Mouse (Mus musculus) CH12.LX (cell line): Measurements from ENCODE around the gene Lrrc4b. TPM values are rescaled to one million over a fixed set of nuclear protein-coding genes. Genes with fewer than 3 reads are reported as not detected.

ENCODE experiments used
- DNase-seq: peaks from one replicate; pipeline ENCODE4 v3.0.0-alpha.2; 2013; ENCODE audit errors: extremely low read depth
- H3K27ac ChIP-seq: 2 replicates; pipeline ENCODE4 v1.5.1; 2012; ENCODE audit warnings: low read depth, mild to moderate bottlenecking, control low read depth, moderate library complexity; ENCODE audit not compliant: insufficient read depth
- H3K27me3 ChIP-seq: replicated peaks from 2 replicates; pipeline ENCODE3; 2012; ENCODE audit warnings: inconsistent platforms
- H3K36me3 ChIP-seq, 2 experiments: replicated peaks in 1 of 2; 2 replicates each; pipeline versions ENCODE3 to v1.6.1; 2012; ENCODE audit warnings: inconsistent platforms in 1 of 2, low read length in 1 of 2, mild to moderate bottlenecking in 1 of 2, mixed read lengths in 1 of 2, moderate library complexity in 1 of 2; ENCODE audit not compliant: control insufficient read depth in 1 of 2, insufficient read depth in 1 of 2
- H3K4me1 ChIP-seq, 2 experiments: 2 replicates each; pipeline ENCODE4 v1.6.1; 2012; ENCODE audit warnings: inconsistent platforms in 1 of 2, moderate library complexity in 1 of 2; ENCODE audit not compliant: insufficient read depth in 2 of 2, control insufficient read depth in 1 of 2
- H3K4me2 ChIP-seq: 2 replicates; pipeline ENCODE4 v1.6.1; 2012; ENCODE audit warnings: low read depth, mild to moderate bottlenecking, control low read depth; ENCODE audit not compliant: poor library complexity, insufficient read depth, severe bottlenecking
- H3K4me3 ChIP-seq, 3 experiments: fragments of 150-350 bp in 1 of 3; sonication (generic) in 1 of 3; replicated peaks in 1 of 3; 2 replicates each; pipeline versions ENCODE3 to v1.5.1; 2011 to 2012; ENCODE audit warnings: low read depth in 2 of 3, low read length in 2 of 3, mild to moderate bottlenecking in 2 of 3, moderate library complexity in 2 of 3, control low read depth in 1 of 3, improper control_type of control experiment in 1 of 3, inconsistent platforms in 1 of 3, mixed read lengths in 1 of 3; ENCODE audit not compliant: poor library complexity in 1 of 3
- H3K79me2 ChIP-seq: replicated peaks from 2 replicates; pipeline ENCODE4 v1.6.1; 2012; ENCODE audit warnings: mild to moderate bottlenecking, moderate library complexity; ENCODE audit not compliant: control insufficient read depth, poor library complexity, insufficient read depth, severe bottlenecking; ENCODE audit errors: extremely low read depth
- H3K9ac ChIP-seq: 2 replicates; pipeline ENCODE4 v1.6.1; 2012; ENCODE audit warnings: low read depth, mild to moderate bottlenecking, control low read depth, moderate library complexity; ENCODE audit not compliant: insufficient read depth
- H3K9me3 ChIP-seq: replicated peaks from 2 replicates; pipeline ENCODE3; 2012; ENCODE audit warnings: low read length, inconsistent platforms, mixed read lengths
- BHLHE40 ChIP-seq: IDR thresholded peaks from 2 replicates; pipeline ENCODE4 v1.6.1; 2011; ENCODE audit warnings: mild to moderate bottlenecking, low read depth, low read length, improper control_type of control experiment
- CHD1 ChIP-seq: IDR thresholded peaks from 2 replicates; pipeline ENCODE4 v1.6.1; 2012; ENCODE audit warnings: low read depth, low read length, improper control_type of control experiment, inconsistent platforms
- ELF1 ChIP-seq: IDR thresholded peaks from 2 replicates; pipeline ENCODE4 v1.6.1; 2014; ENCODE audit warnings: low read depth, mild to moderate bottlenecking, inconsistent platforms, low read length, improper control_type of control experiment
- EP300 ChIP-seq: IDR thresholded peaks from 2 replicates; pipeline ENCODE4 v1.6.1; 2011; ENCODE audit warnings: low read length, improper control_type of control experiment
- JUND ChIP-seq: conservative IDR thresholded peaks from 2 replicates; pipeline ENCODE4 v1.6.1; 2011; ENCODE audit warnings: low read depth, low read length, improper control_type of control experiment
- MAFK ChIP-seq: IDR thresholded peaks from 2 replicates; pipeline ENCODE4 v1.6.1; 2011; ENCODE audit warnings: low read length, improper control_type of control experiment; ENCODE audit not compliant: insufficient replicate concordance
- MEF2A ChIP-seq: IDR thresholded peaks from 2 replicates; pipeline ENCODE4 v1.6.1; 2014; ENCODE audit warnings: low read depth, mild to moderate bottlenecking, inconsistent platforms, low read length, improper control_type of control experiment, borderline replicate concordance
- MXI1 ChIP-seq: IDR thresholded peaks from 2 replicates; pipeline ENCODE4 v1.6.1; 2011; ENCODE audit warnings: mild to moderate bottlenecking, low read depth, low read length, improper control_type of control experiment
- NELFE ChIP-seq: IDR thresholded peaks from 2 replicates; pipeline ENCODE4 v1.6.1; 2011; ENCODE audit warnings: low read depth, low read length, improper control_type of control experiment
- SMC3 ChIP-seq: IDR thresholded peaks from 2 replicates; pipeline ENCODE4 v1.6.1; 2011; ENCODE audit warnings: low read depth, low read length, improper control_type of control experiment
- UBTF ChIP-seq: IDR thresholded peaks from 2 replicates; pipeline ENCODE4 v1.6.1; 2012; ENCODE audit warnings: low read depth, mild to moderate bottlenecking, inconsistent platforms, low read length, improper control_type of control experiment, moderate library complexity
- USF1 ChIP-seq: IDR thresholded peaks from 2 replicates; pipeline ENCODE4 v1.6.1; 2014; ENCODE audit warnings: low read depth, mild to moderate bottlenecking, inconsistent platforms, low read length, improper control_type of control experiment
- USF2 ChIP-seq: conservative IDR thresholded peaks from 2 replicates; pipeline ENCODE4 v1.6.1; 2011; ENCODE audit warnings: low read depth, low read length, improper control_type of control experiment
- ZC3H11A ChIP-seq: IDR thresholded peaks from 2 replicates; pipeline ENCODE4 v1.6.1; 2012; ENCODE audit warnings: low read depth, mild to moderate bottlenecking, inconsistent platforms, low read length, improper control_type of control experiment
- ZKSCAN1 ChIP-seq: IDR thresholded peaks from 2 replicates; pipeline ENCODE4 v1.6.1; 2012; ENCODE audit warnings: low read depth, inconsistent platforms, low read length, improper control_type of control experiment, borderline replicate concordance
- ZMIZ1 ChIP-seq: IDR thresholded peaks from 2 replicates; pipeline ENCODE4 v1.6.1; 2012; ENCODE audit warnings: low read depth, mild to moderate bottlenecking, inconsistent platforms, low read length, improper control_type of control experiment
- dilution Hi-C: fragments of 300-500 bp; cut with MboI; formaldehyde crosslinking; loops from 2 replicates; pipeline ENCODE4 v1.14.3; 2020; ENCODE audit warnings: low sequenced_read_pairs; ENCODE audit not compliant: extremely low pct_unique_long_range_greater_than_20kb, extremely low pct_ligation_motif_present
- in situ Hi-C: fragments of 300-500 bp; cut with MboI; formaldehyde crosslinking; loops from 3 replicates; pipeline ENCODE4 v1.14.3; 2019; ENCODE audit warnings: low sequenced_read_pairs, low pct_ligation_motif_present, low pct_unique_long_range_greater_than_20kb, mixed read lengths
- polyA plus RNA-seq: library from polyadenylated mRNA; unstranded; fragments of >175 nt; gene quantifications from 2 replicates; pipeline ENCODE4 v1.2.1, GENCODE M21; 2012; ENCODE audit warnings: low read depth; ENCODE audit not compliant: insufficient read length
- total RNA-seq, 2 experiments: library from RNA; depleted of rRNA; stranded (reverse); fragments of 300-350 nt in 1 of 2; fragments of >200 nt in 1 of 2; gene quantifications; 2 replicates each; pipeline ENCODE4 v1.2.3; 2012 to 2014

Gene Lrrc4b
- total and polyA plus RNA-seq, 3 experiments = 0.04 TPM; not detected in 2

- H3K4me3 ChIP-seq = no peak overlapping the region
- H3K79me2 ChIP-seq = no peaks in the 10 kb centered on the region
- H3K9ac ChIP-seq = no peak overlapping the region
- H3K27ac ChIP-seq = no peak overlapping the region
- H3K4me1 ChIP-seq = peaks cover 6 to 32% of the 10 kb centered on the region in 2 experiments
- no peaks in the 10 kb centered on the region for H3K36me3 ChIP-seq
- dilution Hi-C loops (no loop called here), in situ Hi-C loops (no loop called here)
- H3K9me3 ChIP-seq = no peaks in the 10 kb centered on the region
- H3K27me3 ChIP-seq = peaks cover 68% of the 10 kb centered on the region
- DNase-seq = no peak
- H3K4me2 ChIP-seq = no peak overlapping the region
- TF ChIP-seq JUND = no peak
- no peak for TF ChIP-seq ZC3H11A
- TF ChIP-seq MXI1 = no peak
- no peak for TF ChIP-seq USF2
- no peak for TF ChIP-seq USF1
- no peak for TF ChIP-seq CHD1
- no peak for TF ChIP-seq MEF2A
- no peak for TF ChIP-seq EP300
- no peak for TF ChIP-seq UBTF
- no peak for TF ChIP-seq ZKSCAN1
- no peak for TF ChIP-seq ELF1
- no peak for TF ChIP-seq SMC3
Measured at GRCm38 (mm10) chr7:44432550-44432949, 3.7 kb downstream of the Lrrc4b start.

GRCm38 (mm10) chr7:44433371-44433770 is 4.6 kb downstream of the Lrrc4b start:
- in situ Hi-C loops (no loop called here), dilution Hi-C loops (no loop called here)
- Histone ChIP-seq H3K9ac (no peak overlapping the region), H3K27ac (no peak overlapping the region), H3K9me3 (no peaks in the 10 kb centered on the region), H3K4me2 (peak overlapping the region; percentile 81; the same call in 1 of the 2 replicates), H3K4me1 (peaks cover 6 to 32% of the 10 kb centered on the region in 2 experiments), H3K36me3 (no peaks in the 10 kb centered on the region), H3K4me3 (no peak overlapping the region), H3K27me3 (peaks cover 68% of the 10 kb centered on the region), H3K79me2 (no peaks in the 10 kb centered on the region)
- TF ChIP-seq ZMIZ1 (no peak), BHLHE40 (no peak), USF1 (no peak), NELFE (no peak), MAFK (peak; percentile 62; the same call in 1 of the 2 replicates)
- DNase-seq = peak; percentile 98
